Mouse (Mus musculus): ENCODE results near the gene Usp8.

GRCm38 (mm10) chr2:126712526-126712925 is 5.4 kb downstream of the Usp8 start:
- TF ChIP-seq EP300 (IDR thresholded peaks at IDR 0.05; ENCODE audit: low read depth), result no peak
- no peak for TF ChIP-seq CTCF (IDR thresholded peaks at IDR 0.05; ENCODE audit: low read depth)
